Mouse (Mus musculus) cerebellum, adult (tissue): Measurements from ENCODE around the gene Ktn1.

Source experiments
- ATAC-seq: cut with Nextera tagmentation; 2 replicates; pipeline ENCODE4 v1.9.2; 2017; ENCODE audit warnings: mild to moderate bottlenecking, moderate library complexity, mixed read lengths; ENCODE audit not compliant: insufficient number of reproducible peaks, low FRiP score, low TSS enrichment

The Ktn1 gene

GRCm38 (mm10) chr14:47751422-47752205, 103.4 kb downstream of the Ktn1 start:
- ATAC-seq, result 0 out of 2 replicates have a peak, but pooled peaks have one; percentile 33

DNA sequence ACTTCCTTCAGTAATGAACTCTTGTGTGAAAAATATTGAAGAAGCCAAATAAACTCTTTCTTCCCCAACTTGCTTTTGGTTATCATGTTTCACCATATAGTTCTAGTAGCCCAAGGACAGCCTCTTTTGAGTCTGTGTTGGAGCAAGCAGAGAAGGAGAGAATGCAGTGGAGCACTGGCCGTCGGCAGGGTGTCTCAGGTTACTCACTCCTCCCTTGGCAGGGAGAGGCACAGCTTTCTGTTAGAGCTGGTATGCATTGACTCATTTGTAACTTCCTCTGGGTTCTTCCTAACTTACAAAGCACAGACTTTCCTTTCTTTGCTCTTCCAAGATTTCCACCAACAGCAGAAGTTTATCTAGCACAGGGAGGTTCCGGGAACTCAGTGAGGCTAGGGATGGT, 105.3 kb downstream of the Ktn1 start:
- ATAC-seq, result no peak

- ATAC-seq, result no peak
Measured at GRCm38 (mm10) chr14:47754253-47754897, 106.1 kb downstream of the Ktn1 start.

DNA sequence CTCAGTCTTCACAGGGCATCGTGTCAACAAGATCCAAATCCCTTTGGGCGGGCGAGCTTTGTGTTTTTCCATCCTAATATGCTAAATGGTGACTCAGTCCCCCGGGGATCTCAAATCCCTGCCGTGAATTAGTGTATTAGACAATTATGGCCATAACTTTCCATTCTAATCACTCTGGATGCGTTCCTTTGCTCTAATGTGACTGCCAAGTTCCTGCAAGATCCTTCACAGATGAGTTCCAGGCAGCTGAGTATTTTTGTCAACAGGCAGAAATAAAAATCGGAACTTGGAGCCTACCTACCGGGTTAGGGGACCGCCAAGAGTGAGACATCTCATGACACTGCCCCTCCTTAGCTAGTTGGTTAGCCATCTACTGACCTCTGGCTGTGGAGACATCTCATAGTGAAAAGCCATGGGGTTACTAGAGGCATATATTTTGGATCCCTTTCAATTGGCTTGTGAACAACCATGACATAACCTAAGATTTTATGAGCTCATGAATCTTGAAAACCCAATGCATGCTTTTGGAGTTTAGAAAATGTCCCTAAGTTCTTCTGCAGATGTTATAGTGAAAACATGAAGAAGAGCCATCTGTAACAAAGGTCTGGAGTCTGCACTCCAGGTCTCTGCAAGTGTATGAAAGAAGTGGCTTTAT, 108.3 kb downstream of the Ktn1 start:
- ATAC-seq, result no peak

DNA sequence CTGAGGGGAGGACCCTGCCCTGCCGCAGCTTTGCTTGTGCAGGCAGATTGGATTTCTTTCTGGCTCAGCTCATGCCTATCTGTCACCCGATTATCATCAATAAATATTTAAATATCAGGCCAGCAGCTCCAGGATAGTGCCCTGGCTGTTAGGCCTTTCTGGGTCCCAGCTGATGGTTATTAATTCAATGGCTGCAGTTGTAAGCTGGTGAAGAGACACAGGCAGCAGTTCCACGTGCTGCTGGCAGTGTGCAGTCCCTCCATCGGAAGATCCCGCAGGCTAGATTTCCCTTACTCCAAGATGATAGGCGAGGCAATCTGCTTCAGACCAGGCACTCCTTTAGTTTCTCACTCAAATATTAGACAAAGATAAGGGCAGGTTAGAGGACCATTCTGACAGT, 116.9 kb downstream of the Ktn1 start:
- ATAC-seq, result no peak

- no peak for ATAC-seq
Measured at GRCm38 (mm10) chr14:47765796-47766195, 117.5 kb downstream of the Ktn1 start.

- ATAC-seq, result no peak
Measured at GRCm38 (mm10) chr14:47766373-47766772, 118.1 kb downstream of the Ktn1 start.

GRCm38 (mm10) chr14:47771496-47771895, 123.2 kb downstream of the Ktn1 start:
- ATAC-seq, result no peak

- ATAC-seq, result no peak
Measured at GRCm38 (mm10) chr14:47775543-47775942, 127.3 kb downstream of the Ktn1 start.

GRCm38 (mm10) chr14:47776260-47777035, 128.2 kb downstream of the Ktn1 start:
- ATAC-seq, result no peak

- no peak for ATAC-seq
Measured at GRCm38 (mm10) chr14:47786112-47786511, 137.9 kb downstream of the Ktn1 start.
